Mouse (Mus musculus): ENCODE measurements around the gene Olfr887.

Gene Olfr887

GRCm38 (mm10) chr9:38083772-38084171, at the start of gene Olfr887:
Gene Olfr887, plus strand, starts transcription at chr9:38084072.
- DNase-seq (ENCODE audit: low spot score) = no peak

- no peak for DNase-seq (ENCODE audit: low spot score)
Observed at GRCm38 (mm10) chr9:38046255-38046654, 37.6 kb upstream of the Olfr887 start, which contains the start of gene Olfr884. Gene Olfr884, plus strand, starts transcription at chr9:38046555.

GRCm38 (mm10) chr9:38061022-38061421, 22.9 kb upstream of the Olfr887 start, which contains the start of gene Olfr885:
Gene Olfr885, plus strand, starts transcription at chr9:38061322.
- no peak for DNase-seq (ENCODE audit: low spot score)

GRCm38 (mm10) chr9:38107828-38108227, 24.0 kb downstream of the Olfr887 start, which contains the start of gene Olfr888:
Gene Olfr888, plus strand, starts transcription at chr9:38108128.
- DNase-seq (ENCODE audit: low spot score) = no peak

- DNase-seq (ENCODE audit: low spot score) = no peak
Observed at GRCm38 (mm10) chr9:38114898-38115297, 31.0 kb downstream of the Olfr887 start, which contains the start of gene Olfr889. Gene Olfr889, plus strand, starts transcription at chr9:38115198.

Data from embryo, embryonic 10.5 days (tissue).